Mouse (Mus musculus) spleen, postnatal 36 days (tissue): ENCODE measurements at regions not wholly inside any gene's neighbourhood (a gene's known extent, or its start where the extent isn't known, plus 50 kb on each side); places are given as distances from the start of the nearest gene placed in this dataset.

Source experiments
- DNase-seq, 2 experiments: peaks; one replicate each; pipeline ENCODE4 v3.0.0; 2022; ENCODE audit warnings: low spot score in 2 of 2, mixed read lengths in 1 of 2

- no peak for DNase-seq
Measured at GRCm38 (mm10) chr9:87784872-87785271, 53.8 kb upstream of the Tbx18 start.

- no peak for DNase-seq
Measured at GRCm38 (mm10) chr9:87811746-87812145, 80.7 kb upstream of the Tbx18 start.

- DNase-seq = no peak
Measured at GRCm38 (mm10) chr9:87822276-87822675, 91.2 kb upstream of the Tbx18 start.

GRCm38 (mm10) chr9:87824691-87825230, 93.7 kb upstream of the Tbx18 start:
- no peak for DNase-seq

GRCm38 (mm10) chr9:87843898-87844297, 112.8 kb upstream of the Tbx18 start:
- DNase-seq = no peak

- DNase-seq = no peak
Measured at GRCm38 (mm10) chr9:87844453-87844852, 113.4 kb upstream of the Tbx18 start.

- no peak for DNase-seq
Measured at GRCm38 (mm10) chr9:87848882-87849281, 117.8 kb upstream of the Tbx18 start.

- DNase-seq = no peak
Measured at GRCm38 (mm10) chr9:87850133-87850532, 119.1 kb upstream of the Tbx18 start.

GRCm38 (mm10) chr9:87861588-87861987, 130.5 kb upstream of the Tbx18 start:
- no peak for DNase-seq

GRCm38 (mm10) chr9:87865236-87865635, 134.2 kb upstream of the Tbx18 start:
- no peak for DNase-seq

GRCm38 (mm10) chr9:87872384-87872905, 141.4 kb upstream of the Tbx18 start:
- no peak for DNase-seq

- no peak for DNase-seq
Measured at GRCm38 (mm10) chr9:87882587-87882986, 151.5 kb upstream of the Tbx18 start.

GRCm38 (mm10) chr9:87883069-87883468, 152.0 kb upstream of the Tbx18 start:
- DNase-seq = no peak

GRCm38 (mm10) chr9:87894051-87894450, 163.0 kb upstream of the Tbx18 start:
- no peak for DNase-seq

- no peak for DNase-seq
Measured at GRCm38 (mm10) chr9:87894596-87894995, 163.5 kb upstream of the Tbx18 start.

- no peak for DNase-seq
Measured at GRCm38 (mm10) chr9:87895526-87895925, 164.5 kb upstream of the Tbx18 start.

GRCm38 (mm10) chr9:87897336-87897735, 166.3 kb upstream of the Tbx18 start:
- no peak for DNase-seq

GRCm38 (mm10) chr9:87899368-87899767, 168.3 kb upstream of the Tbx18 start:
- DNase-seq = no peak

GRCm38 (mm10) chr9:87899800-87900199, 168.7 kb upstream of the Tbx18 start:
- DNase-seq = no peak

GRCm38 (mm10) chr9:87921291-87921690, 190.2 kb upstream of the Tbx18 start:
- no peak for DNase-seq

- DNase-seq = no peak
Measured at GRCm38 (mm10) chr9:87925151-87925550, 194.1 kb upstream of the Tbx18 start.

- DNase-seq = no peak
Measured at GRCm38 (mm10) chr9:87933230-87933629, 202.2 kb upstream of the Tbx18 start.

GRCm38 (mm10) chr9:87952426-87952825, 221.4 kb upstream of the Tbx18 start:
- no peak for DNase-seq

- DNase-seq = no peak
Measured at GRCm38 (mm10) chr9:87954941-87955340, 223.9 kb upstream of the Tbx18 start.
